Mouse (Mus musculus) left cerebral cortex, adult 2 months (tissue): ENCODE data around the gene Ralb. TPM values are rescaled to one million over a fixed set of nuclear protein-coding genes. Genes with fewer than 3 reads are reported as not detected.

Experiments
- DNase-seq, 2 experiments: peaks; one replicate each; pipeline ENCODE4 v3.0.0; 2021 to 2022; ENCODE audit warnings: low spot score in 2 of 2, mixed read lengths in 1 of 2; ENCODE audit errors: extremely low spot score in 1 of 2
- H3K27ac ChIP-seq: fragments of 200-600 bp; 2 replicates; pipeline ENCODE4 v1.8.1; 2022
- H3K4me3 ChIP-seq: fragments of 200-600 bp; 2 replicates; pipeline ENCODE4 v1.8.1; 2022
- CTCF ChIP-seq: fragments of 200-600 bp; IDR thresholded peaks from 2 replicates; pipeline ENCODE4 v1.8.1; 2022; ENCODE audit warnings: antibody characterized with exemption, mild to moderate bottlenecking, moderate library complexity
- intact Hi-C: fragments of 180-260 bp; cut with DNase I; formaldehyde crosslinking; loops from one replicate; pipeline ENCODE4 v1.15.1; 2025
- long read RNA-seq, 2 experiments: library from polyadenylated mRNA; stranded (forward); transcript quantifications; one replicate each; pipeline ENCODE4 v2.0.0; 2021; ENCODE audit warnings: borderline mapping rate in 2 of 2
- total RNA-seq, 2 experiments: library from RNA; stranded (reverse); gene quantifications; 2 replicates each; pipeline ENCODE4 v1.2.3; 2021

Ralb gene
- 10 to 100 TPM; 21.1 to 25.9 TPM for total RNA-seq
- long read RNA-seq, experiment 1, transcript Ralb-201 (5 exons, 2,289 nt), result major isoform, 45 of 54 reads
- long read RNA-seq, experiment 1, partial matches to known transcripts, result 1 of 54 reads
- long read RNA-seq, experiment 1, other reads (novel, unspliced or antisense), result 8 of 54 reads
- long read RNA-seq, experiment 2, transcript Ralb-201 (5 exons, 2,289 nt), result major isoform, 49 of 54 reads
- long read RNA-seq, experiment 2, partial matches to known transcripts, result 1 of 54 reads
- long read RNA-seq, experiment 2, other reads (novel, unspliced or antisense), result 4 of 54 reads

DNA sequence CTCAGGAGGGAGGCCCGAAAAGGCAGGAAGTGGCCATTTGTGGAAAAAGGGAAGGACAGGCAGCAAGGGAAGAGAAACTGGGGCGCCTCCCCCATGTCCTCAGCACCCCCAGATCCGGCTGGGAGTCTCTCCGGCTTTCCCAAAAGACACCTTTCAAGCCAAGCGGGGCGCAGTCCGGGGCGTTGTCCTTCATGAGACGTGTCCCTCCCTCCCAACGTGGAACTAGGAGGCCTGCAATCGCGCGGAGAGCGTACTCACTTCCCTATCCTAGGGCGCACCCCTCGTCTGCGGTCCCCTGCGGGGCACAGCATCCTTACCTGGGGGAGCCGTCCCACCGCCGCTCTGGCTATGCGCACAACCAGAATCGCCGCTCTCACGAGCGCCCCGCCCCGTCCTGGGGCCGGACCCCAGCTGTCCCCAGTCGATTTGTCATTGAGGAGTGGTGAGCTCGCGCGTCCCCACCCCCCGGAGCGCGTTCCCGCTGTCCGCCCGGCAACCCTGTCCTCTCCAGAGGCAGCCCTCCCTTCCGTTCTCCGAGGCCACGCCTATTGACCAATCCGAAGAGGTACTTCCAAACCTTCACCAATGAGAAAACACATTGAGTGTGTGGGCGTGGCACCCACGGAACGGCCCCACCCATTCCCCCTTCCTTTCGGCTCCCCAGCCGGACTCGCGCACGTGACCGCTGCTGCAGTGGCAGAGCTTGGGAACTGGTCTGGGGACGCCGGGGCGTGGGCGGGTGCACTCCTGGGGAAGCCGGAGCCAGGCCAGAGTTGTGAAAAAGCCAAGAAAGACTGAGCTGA is at the start of gene Ralb:
Gene Ralb (minus strand): TSS at position 535 of the 803 bp plus-strand sequence.
- peak within 1 kb of the TSS; percentile 92 for H3K27ac ChIP-seq
- peak within 1 kb of the TSS; percentile 93 for H3K4me3 ChIP-seq
- peak; percentile 90 to 95 for DNase-seq
- intact Hi-C loops, result loop anchor here (2.0 kb wide), 1 partner anchor 22 kb away; the partner anchor contains the start of gene Tmem185b
- no peak for TF ChIP-seq CTCF

- H3K27ac ChIP-seq, result no peak overlapping the region
- H3K4me3 ChIP-seq, result no peak overlapping the region
- no peak for TF ChIP-seq CTCF
- intact Hi-C loops, result no loop called here
- no peak for DNase-seq
These were observed 47.1 kb upstream of the Ralb start for GRCm38 (mm10) chr1:119551651-119552050.

DNA sequence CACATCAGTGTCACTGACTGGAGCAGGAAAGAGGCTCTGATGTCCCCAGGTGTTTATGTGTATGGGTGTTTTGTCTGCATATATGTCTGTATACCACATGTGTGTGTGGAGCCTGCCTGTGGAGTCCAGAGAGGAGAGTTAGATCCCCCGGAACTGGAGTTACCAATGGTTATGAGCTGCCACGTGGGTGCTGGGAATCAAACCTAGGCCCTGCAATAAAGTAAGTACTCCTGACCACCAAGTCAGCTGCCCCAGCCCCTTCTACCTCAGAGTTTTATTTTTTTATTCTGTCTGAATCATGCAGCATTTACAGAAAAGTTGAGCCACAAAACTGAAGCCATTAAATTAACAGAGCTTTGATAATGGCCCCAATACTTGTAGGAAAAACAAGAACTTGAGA is 45.5 kb upstream of the Ralb start:
- H3K4me3 ChIP-seq, result no peak overlapping the region
- no peak for DNase-seq
- TF ChIP-seq CTCF, result no peak
- H3K27ac ChIP-seq, result no peak overlapping the region
- intact Hi-C loops, result no loop called here

- DNase-seq, result no peak
- H3K27ac ChIP-seq, result no peak overlapping the region
- intact Hi-C loops, result loop anchor here (2.0 to 5.0 kb wide), 2 partner anchors 92 to 381 kb away; no protein-coding TSS in a partner anchor
- H3K4me3 ChIP-seq, result no peak overlapping the region
- no peak for TF ChIP-seq CTCF
These were observed 44.7 kb upstream of the Ralb start for GRCm38 (mm10) chr1:119549327-119549689.

DNA sequence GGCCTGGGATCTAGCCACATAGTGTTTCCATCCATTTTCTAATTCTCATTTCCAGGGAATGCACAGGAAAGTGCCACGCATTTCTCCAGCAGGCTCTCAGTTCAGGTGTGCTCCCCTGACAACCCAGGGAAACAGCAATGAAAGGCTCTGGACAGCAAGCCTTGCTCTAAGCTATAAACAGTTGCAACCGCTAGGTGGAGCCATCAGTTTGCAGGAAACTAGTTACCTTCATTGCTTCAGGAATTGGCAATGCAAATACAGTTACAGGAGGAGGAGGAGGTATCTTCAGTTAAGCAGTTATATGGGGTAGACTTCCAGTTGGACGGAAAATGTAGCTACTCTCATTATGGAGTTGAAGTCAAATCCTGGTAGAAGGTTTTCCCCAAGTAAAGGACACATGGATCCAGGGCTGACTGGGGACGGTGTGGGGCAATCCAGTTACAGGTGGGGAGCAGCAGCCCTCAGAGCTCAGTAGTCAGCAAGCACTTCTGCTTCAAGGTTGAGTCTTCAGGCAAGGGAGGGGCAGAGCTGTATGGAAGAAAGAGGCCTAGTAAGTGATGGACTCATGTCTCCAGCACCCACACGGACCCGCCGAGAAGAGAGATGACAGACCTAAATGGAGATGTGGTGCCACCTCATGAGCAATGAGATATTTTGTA is 44.2 kb upstream of the Ralb start:
- TF ChIP-seq CTCF, result peak; percentile 97
- intact Hi-C loops, result loop anchor here (1.0 to 5.0 kb wide), 3 partner anchors 91 to 382 kb away; no protein-coding TSS in a partner anchor
- H3K27ac ChIP-seq, result no peak overlapping the region
- no peak overlapping the region for H3K4me3 ChIP-seq
- DNase-seq, result peak; percentile 77 to 83

DNA sequence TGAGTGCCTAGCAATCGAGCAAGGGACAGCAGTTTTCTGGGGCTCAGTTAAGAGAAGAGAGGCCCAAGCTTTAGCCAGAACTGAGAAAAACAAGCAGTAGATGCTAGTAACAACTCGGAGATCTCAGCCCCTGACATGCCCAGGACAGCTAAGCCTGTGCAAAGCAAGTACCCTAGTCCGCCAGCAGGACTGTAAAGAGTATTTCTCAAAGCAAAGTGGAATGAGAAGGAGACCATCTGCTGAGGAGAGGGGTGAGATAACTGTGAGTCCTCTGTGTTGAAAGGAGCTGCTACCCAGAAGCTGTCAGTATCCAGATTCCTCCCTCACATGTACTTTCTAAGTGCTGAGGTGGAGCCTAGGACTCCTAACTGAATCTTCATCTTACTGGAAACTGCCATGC is 41.9 kb upstream of the Ralb start:
- H3K4me3 ChIP-seq, result no peak overlapping the region
- no peak for DNase-seq
- H3K27ac ChIP-seq, result no peak overlapping the region
- no peak; the same call in none of the 2 replicates for TF ChIP-seq CTCF
- intact Hi-C loops, result loop anchor here (5.0 kb wide), 1 partner anchor 89 kb away; no protein-coding TSS in a partner anchor

GRCm38 (mm10) chr1:119545671-119546070 is 41.1 kb upstream of the Ralb start:
- TF ChIP-seq CTCF, result no peak
- intact Hi-C loops, result loop anchor here (5.0 kb wide), 1 partner anchor 88 kb away; no protein-coding TSS in a partner anchor
- Histone ChIP-seq H3K4me3 (no peak overlapping the region), H3K27ac (no peak overlapping the region)
- DNase-seq, result no peak

- Histone ChIP-seq H3K4me3 (no peak overlapping the region), H3K27ac (no peak overlapping the region)
- no peak for DNase-seq
- no peak for TF ChIP-seq CTCF
- intact Hi-C loops, result loop anchor here (5.0 kb wide), 1 partner anchor 88 kb away; no protein-coding TSS in a partner anchor
These were observed 40.6 kb upstream of the Ralb start for GRCm38 (mm10) chr1:119545164-119545563.

- DNase-seq, result no peak
- intact Hi-C loops, result loop anchor here (5.0 kb wide), 2 partner anchors 87 to 452 kb away; no protein-coding TSS in a partner anchor
- no peak for TF ChIP-seq CTCF
- no peak overlapping the region for H3K27ac ChIP-seq
- H3K4me3 ChIP-seq, result no peak overlapping the region
These were observed 40.1 kb upstream of the Ralb start for GRCm38 (mm10) chr1:119544611-119545155.

- no peak for DNase-seq
- intact Hi-C loops, result loop anchor here (5.0 kb wide), 1 partner anchor 451 kb away; no protein-coding TSS in a partner anchor
- TF ChIP-seq CTCF, result no peak
- H3K27ac ChIP-seq, result no peak overlapping the region
- no peak overlapping the region for H3K4me3 ChIP-seq
These were observed 38.7 kb upstream of the Ralb start for GRCm38 (mm10) chr1:119543316-119543715.

DNA sequence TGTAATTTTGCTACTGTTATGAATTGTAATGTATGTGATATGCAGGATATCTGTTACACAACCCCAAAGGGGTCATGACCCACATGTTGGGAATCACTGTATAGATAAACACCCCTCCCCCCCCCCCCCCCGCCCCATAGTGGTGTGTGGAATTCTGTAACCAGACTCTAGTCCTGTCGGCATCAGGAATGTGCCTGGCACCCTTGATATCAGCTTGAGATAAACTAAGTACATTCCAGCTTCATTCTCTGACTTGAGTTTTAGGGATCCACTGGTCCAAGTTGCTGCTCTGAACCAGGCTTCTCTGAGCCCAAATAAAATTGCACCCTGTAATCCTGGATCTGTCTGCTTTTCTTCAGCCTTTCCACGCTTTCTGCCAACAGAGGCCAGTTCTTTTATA is 37.0 kb upstream of the Ralb start:
- DNase-seq, result no peak
- no peak overlapping the region for H3K4me3 ChIP-seq
- TF ChIP-seq CTCF, result no peak
- H3K27ac ChIP-seq, result no peak overlapping the region
- intact Hi-C loops, result loop anchor here (5.0 kb wide), 1 partner anchor 449 kb away; no protein-coding TSS in a partner anchor
